Mouse (Mus musculus): ENCODE results near the gene Crip1.

Gene Crip1

DNA sequence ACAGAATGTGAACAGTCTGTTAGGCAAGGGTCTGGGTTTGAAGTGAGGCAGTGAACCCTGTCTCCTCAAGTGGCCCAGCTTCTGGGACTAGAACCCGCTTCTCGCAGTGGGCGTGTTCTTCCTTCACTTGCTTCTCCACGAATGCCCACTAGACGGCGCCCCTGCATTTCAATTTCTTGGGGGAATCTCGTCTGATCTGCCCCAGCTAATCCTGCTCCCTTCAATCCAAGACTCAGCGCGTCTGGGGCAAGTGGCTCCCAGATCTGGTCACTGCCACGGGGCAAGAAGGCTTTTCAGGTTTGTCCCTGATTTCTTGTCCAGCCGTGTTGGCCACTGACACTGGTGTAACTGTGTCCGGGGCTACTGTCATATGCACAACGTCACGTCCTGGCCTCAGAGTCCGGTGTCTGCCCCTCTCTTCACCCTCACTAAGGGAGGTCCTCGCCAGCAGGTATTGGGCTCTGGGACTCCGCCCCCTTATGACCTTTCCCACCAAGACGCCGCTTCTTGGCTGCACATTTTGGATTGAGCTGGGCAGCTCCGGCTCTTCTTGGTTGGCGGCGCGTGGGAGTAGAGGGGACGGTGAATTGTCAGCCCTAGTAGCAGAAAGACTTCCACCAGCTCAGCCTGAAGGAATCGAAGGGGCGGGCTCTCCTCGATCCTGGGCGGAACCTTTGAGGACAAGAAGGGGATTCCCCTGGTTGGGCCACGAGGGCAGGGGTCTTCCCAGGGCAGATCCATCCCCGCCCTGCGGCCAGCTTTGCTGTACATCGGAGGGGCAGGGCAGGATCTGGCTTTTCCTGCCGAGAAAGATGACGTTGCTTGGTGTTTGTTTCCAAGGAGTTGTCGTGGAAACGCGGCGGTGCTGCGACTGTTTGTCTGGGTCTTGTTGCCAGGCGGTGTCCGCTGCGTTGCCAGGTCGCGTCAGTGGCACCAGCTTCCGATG is at the start of gene Crip1:
Crip1 (plus strand) TSS at position 205 of the 946 bp plus-strand sequence.
- DNase-seq = peak; percentile 79

- DNase-seq = no peak
Observed at GRCm38 (mm10) chr12:113097040-113097439, 49.1 kb upstream of the Crip1 start.

DNA sequence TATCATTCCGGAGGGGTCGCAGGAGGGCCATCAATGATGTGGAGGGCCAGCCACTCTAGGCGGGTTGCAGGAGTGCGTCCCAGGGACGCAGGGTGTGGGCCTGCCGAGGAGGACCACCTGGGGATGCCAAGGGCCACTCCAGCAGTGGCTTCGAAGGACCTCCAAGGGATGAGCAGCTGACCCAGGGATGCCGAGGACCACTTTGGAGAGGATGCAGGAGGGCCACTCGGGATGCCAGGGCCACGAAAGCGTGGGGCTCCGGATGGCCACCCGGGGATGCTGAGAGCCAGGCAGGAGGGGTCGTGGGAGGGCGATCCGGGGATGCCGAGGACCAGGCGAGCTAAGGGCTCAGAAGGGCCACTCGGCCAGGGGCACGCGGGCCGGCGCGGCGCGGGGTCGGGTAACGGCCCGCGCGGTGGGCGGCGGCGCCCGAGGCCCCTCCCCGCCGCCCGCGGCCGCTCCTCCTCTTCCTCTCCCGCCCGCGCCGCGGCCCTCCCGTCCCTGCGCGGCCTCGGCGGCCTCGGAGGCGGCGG is 48.3 kb upstream of the Crip1 start, which contains the start of gene Mta1:
Mta1 (plus strand) TSS at position 530 of the 533 bp plus-strand sequence.
- DNase-seq = no peak

GRCm38 (mm10) chr12:113098530-113099151 is 47.5 kb upstream of the Crip1 start:
- DNase-seq = no peak

- DNase-seq = no peak
Observed at GRCm38 (mm10) chr12:113099470-113100237, 46.5 kb upstream of the Crip1 start.

DNA sequence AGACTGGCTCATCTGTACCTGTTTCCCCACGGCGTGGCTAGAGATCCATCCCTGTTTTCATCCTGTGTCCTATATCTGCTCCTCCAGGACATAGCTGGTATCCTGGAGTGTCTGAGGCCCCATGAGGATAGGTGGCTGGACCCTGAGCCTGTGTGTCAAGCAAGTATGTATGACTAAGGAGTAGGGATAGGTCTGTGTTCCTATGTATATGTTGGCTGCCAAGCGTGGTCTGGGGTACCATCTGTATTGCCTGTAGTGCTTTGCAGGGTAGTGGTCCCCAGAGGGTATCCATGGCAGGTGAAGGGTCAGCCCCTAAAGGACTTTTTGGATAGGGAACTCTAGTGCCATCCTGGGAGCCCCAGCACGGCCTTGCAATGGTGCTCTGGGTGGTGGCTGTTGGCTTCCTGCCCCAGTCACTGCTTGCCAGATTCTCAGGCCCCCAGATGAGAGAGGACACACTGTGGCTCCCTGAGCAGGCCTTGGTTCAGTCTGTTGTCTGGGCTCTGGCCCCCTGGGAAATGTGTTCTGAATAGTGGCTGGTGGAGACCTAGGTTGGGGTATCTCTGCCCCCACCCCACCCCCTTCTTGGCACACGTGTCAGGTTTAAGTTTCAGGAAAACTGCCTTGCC is 45.6 kb upstream of the Crip1 start:
- DNase-seq = no peak

DNA sequence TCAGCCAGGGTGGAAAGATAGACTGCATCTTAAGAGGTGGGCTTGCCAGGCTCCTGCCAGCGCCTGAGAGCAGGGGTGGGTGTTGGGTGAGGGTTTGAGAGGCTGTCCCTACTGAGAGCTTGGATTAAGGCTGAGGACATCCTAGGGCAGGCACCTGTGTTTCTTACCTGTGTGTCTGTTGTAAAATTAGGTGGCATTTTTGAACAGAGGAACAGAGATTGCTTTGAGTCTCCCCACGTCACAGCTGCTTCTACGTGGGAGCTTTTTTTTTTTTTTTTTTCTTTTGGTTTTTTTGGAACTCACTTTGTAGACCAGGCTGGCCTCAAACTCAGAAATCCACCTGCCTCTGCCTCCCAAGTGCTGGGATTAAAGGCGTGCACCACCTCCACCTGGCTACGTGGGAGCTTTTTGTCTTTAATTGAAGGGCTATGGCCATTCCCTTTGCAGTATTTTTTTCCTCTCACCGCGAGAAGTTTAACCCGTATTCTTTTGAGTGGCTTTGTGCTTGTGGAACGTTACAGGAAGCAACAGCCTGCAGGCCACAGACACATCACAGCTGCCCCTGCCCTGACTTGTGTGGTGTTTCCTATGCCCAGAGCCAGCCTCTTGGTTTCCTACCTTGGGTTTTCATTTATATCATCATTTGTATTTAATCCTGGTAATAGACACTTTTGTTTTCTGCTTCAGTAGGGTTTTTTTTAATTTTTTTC is 44.7 kb upstream of the Crip1 start:
- DNase-seq = no peak

GRCm38 (mm10) chr12:113102461-113102860 is 43.7 kb upstream of the Crip1 start:
- DNase-seq = no peak

DNA sequence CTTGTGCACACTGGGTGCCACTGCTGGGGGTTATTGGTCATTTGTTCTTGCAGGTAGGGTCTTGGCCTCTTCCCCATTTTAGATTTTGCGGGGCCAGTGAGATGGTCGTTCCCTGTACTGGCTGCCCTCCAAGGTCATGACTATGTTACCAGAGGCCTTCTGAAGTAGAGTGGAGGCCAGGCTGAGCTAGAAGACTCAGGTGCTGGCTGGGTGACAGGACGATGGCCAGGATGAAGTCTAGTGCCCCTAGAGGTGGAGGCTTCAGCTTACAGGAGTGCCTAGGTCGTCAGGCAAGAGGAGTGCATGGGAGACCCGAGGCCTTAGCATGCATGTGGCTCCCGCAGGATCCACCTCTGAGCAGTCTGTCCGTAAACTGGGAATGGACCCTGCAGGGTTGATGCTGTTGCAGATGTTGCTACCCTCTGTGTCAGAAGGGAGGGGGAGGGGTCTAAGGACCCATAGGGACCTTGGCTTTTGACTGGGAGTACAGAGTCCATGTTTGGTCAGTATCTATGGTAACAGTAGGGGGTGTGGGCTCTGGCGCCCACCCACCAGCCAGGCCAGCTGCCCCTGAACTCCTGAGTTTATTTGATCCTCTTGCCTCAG is 42.2 kb upstream of the Crip1 start:
- DNase-seq = no peak

DNA sequence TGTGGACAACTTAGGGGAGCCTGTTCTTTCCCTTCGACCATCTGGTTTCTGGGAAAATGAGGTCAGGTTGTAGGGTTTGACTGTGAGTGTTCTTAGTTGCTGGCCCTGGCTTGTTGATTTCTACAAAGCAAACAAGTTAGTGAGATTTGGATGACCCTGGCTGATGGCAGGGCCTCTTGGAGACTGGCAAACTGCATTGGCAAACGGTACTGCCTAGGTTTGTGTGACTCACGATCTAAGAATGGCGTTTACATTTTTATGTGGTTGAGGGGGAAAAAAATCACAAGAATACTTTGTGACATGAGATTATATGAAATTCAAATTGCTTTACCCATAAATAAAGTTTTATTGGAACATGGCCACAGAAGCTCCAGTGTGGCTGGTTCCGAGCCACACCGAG is 39.7 kb upstream of the Crip1 start:
- DNase-seq = no peak

- no peak for DNase-seq
Observed at GRCm38 (mm10) chr12:113107431-113108124, 38.5 kb upstream of the Crip1 start.

DNA sequence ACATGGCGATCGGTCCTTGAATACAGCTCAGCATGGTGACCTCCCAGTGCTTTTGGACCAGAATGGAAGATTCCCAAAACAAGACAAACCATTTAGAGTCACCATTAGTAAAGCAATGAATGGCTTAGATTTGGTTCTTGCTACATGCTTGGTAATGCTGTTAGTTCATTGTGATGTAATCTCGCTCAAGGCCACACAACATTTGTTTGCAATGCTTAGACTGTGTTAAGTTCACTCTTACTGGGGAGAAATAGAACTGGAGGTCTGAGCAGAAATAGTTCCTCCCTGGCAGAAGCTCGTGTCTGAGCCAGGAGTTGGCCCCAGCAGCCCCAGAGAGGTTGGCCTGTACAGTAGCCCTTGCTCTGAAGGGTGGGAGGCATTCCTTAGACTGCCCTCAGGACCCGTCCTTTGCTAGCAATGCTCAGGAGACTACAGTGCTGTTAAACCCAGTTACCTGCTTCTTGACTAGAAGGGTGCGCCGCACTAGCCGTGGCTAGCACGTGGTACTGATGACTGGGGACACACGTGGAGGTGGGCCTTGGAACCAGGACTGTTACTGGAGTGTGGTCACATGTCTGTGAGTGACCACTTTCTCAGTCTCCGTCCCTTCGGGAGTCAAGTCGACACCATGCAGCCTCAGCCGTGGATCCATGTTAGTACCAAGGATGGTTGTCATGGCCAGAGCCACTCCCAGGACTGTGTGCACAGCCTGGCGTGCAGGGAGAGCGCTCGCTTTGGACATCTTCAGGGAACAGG is 37.4 kb upstream of the Crip1 start:
- DNase-seq = no peak

DNA sequence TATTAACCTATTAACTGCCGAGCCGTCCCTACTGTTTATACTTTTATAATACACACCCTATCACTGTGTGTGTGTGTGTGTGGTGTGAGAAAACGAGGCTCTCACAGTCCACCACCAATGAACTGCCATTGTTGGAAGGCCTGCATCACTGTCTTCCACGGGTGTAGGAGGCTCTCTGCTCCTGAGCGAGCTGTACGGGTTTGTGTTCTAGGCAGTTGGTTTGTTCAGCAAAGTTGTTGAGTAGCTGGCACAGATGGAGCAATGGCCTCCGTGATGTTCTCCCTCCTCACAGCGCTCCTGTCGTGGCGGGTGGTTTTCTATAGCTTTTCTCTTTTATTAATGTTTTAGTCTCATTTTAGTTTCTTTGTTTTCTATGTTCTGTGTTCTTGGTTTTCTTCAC is 36.3 kb upstream of the Crip1 start:
- no peak for DNase-seq

DNA sequence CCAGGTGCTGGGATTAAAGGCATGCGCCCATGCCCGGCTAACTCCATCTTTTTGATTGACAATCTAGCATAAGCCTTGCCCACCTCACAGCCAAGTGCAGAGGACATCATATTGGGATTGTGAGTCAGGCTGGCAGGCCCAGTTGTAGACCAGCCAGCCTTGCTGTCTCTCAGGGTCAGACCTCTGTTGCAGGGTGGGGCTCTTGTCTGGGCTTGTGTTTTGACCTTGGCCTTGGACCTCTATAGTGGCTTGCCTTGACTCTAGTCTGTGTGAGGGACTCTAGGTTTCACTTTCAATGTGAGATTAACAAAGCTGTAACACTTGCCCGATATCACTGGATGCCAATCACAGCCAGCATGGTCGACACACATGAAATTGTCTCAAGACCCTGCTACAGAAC is 32.0 kb upstream of the Crip1 start:
- no peak for DNase-seq

DNA sequence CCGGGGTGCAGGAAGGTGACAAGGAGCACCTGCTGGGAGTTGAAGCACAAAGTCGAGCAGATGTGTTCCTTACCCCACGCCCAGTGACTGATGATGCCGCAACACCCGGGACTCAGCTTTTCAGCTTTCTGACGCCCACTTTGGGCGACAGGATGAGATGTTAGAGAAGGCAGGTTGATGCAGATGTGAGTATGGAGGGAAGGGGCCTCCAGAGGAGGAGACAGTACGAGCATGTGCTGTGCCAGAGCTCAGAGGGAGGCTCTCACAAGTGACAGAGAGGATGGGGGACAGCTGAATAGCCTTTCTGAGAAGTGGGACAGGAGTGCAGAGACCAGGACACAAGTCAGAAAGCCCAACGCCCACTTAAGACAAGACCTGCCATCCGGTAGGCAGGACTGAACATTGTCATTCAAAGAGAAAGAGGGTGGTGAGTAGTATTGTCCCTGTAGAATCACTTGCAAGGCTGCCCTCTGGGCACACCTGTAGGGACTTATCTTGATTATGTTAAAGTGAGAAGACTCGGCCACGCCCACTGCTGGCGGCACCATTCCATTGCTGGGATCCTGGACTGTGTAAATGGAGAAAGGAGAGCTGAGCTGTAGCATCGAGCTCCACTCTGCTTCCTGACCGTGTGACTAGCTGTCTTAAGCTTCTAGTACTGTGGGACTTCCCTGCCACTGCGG is 31.1 kb upstream of the Crip1 start:
- no peak for DNase-seq

DNA sequence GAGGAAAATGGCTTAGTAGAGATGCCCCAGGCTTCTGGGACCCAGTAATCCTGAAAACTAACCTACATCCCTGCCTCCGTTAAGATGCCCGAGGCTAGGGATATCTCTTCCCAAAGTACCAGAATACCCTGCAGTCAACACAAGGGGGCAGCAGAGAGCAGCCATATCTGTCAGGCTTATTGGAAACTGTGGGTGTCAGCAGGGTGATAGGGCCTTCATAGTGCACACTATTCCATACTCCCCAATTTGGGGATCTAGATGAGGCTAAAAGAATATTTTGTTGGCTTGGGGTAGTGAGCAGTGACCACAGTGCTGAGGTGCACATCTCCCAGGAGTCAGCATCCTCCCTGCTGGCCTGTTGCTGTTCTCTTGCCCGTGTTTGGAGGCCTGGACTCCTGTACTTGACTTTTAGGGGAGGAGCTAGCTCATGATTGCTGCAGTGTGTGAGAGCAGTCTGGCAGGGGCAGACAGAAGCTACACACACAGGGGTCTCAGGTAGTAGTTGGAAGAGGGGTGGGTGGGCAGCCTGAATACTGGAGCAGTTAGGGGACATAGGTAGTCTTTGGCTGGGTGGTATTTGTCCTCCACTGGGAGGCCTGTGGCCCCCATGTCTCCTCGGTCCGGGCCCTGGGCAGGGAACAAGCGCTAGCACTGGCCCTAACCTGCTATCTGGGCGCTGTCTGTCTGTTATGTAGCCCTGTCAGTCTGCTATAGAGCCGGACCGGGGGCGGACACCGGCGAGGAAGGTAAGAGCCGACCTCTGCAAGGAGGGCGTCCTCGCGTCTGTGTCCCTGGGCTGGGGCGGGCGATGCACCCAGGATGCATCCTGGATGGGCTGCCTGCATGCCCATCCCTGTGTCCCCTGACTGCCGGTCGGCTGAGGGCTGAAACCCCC is 26.4 kb upstream of the Crip1 start:
- peak; percentile 53 for DNase-seq

- no peak for DNase-seq
Observed at GRCm38 (mm10) chr12:113124726-113125125, 21.4 kb upstream of the Crip1 start.

- DNase-seq = no peak
Observed at GRCm38 (mm10) chr12:113130732-113131131, 15.4 kb upstream of the Crip1 start.

Data from layer of hippocampus, adult 9-11 months (tissue).